Mouse (Mus musculus): ENCODE data around the gene Ccdc170.
"Not testable (repeated sequence)": the region's sequence is repeated elsewhere in the genome, so short reads cannot be mapped to it uniquely, and the experiment has no call there.

The Ccdc170 gene

DNA sequence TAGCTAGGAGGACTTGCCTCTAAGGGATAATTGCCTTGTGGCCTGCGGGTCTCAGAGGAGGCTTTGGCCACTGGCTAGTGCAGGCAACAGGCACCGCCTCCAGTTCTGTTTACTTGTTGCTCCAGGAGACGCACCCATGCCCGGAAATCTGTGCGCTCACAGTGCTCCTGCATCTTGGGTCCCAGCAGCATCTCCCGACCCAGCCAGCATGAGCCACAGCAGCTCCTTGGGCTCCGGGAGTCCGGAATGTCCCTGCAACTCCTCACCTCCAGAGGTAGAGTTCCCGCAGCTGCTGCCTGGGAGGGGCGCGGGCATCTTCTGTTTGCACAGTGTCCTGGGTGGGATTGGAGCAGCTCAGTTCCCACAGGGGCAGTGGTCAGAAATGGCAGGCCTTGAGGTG, at the start of gene Ccdc170:
Gene Ccdc170 (plus strand): TSS at position 148 of the 400 bp plus-strand sequence.
- no peak for DNase-seq (ENCODE audit: low read depth in 1 of 2, low spot score in 2 of 2)

DNA sequence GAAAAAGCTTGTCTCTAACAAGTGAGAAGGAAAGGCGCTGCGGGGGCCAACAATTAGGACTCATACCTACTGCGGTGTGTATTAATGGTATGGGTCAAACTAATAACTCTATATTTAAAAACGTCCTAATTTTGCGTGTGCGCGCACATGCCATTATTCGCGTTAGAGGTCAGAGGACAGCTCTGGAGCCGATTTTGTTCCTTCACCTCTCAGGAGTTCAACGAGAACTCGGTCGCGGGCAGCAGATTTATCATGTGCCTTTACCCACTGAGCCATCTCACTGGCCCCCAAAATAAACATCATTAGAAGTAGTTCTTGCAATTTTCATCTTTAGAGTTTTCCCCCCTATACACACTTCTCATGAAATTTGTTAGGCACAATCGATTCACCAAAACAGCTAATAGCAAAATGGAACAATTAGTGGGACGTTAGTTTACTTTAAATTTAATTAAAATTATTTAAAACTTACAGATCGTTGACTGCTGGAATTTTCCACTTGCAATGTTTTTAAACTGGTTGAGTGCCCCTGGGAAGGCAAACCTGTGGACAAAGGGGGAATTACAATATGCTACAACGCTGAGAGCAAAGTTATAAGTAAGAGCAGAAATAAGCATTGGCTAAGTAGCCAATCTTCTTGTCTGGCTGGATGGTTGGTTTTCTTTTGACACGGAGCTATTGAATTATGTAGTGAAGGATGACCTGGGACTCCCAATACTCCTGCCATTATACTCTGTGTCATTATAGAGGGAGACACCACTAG, 49.1 kb upstream of the Ccdc170 start:
- no peak for DNase-seq (ENCODE audit: low read depth in 1 of 2, low spot score in 2 of 2)

DNA sequence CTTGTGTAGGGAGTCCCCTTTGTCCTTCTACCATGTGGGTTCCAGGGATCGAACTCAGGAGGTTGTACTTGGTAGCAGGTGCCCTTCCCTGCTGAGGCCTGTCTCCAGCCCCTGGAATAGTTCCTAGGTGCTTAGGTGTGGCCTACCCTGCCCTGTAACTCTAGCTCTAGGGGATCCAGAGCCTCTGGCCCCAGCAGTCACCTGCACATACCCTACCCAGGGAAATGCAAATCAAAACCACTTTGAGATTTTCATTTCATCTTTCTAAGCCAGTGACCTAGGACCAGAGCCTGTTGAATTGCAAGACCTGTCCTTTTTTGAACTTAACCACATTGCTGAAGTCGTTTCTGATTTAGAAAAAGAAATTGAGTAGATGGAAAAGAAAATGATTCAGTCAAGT, 48.4 kb upstream of the Ccdc170 start:
- DNase-seq (ENCODE audit: low read depth in 1 of 2, low spot score in 2 of 2): not testable (repeated sequence)

DNA sequence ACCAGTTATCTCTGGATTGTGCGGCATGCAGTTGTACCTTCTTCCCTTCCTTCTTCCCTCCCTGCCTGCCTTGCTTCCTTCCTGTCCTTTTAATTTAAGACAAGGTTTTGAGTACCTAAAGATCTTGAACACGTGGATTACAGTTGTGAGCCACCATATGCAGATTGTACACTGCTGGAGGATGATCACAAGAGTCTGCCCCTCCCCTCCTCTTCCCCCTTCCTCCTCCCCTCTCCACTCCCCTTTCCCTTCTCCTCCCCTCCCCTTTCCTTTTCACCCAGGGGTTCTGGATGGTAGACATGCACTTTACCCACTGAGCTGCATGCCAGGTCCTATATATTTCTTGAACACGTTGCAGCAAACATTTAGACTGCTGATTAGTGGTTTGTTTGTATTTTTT, 46.9 kb upstream of the Ccdc170 start:
- no peak for DNase-seq (ENCODE audit: low read depth in 1 of 2, low spot score in 2 of 2)

DNA sequence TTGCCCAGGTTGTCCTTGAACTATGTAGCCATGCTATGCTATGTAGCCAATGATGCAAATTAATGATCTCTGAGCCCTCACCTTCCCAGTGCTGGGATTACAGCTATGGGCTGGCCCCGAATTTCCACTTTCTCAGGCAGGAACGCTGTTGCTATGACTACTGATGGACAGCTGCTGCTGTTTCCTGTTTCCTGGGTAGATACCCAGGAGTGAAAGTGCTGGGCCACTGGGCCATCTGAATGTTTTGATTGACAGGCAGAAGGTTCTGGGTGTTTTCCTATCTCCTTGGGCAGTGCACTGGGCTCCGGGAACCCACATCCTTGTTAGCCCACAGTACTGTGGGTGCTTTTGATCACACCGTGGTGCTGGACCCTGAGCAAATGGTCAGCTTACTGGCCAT, 25.9 kb upstream of the Ccdc170 start:
- no peak for DNase-seq (ENCODE audit: low read depth in 1 of 2, low spot score in 2 of 2)

DNA sequence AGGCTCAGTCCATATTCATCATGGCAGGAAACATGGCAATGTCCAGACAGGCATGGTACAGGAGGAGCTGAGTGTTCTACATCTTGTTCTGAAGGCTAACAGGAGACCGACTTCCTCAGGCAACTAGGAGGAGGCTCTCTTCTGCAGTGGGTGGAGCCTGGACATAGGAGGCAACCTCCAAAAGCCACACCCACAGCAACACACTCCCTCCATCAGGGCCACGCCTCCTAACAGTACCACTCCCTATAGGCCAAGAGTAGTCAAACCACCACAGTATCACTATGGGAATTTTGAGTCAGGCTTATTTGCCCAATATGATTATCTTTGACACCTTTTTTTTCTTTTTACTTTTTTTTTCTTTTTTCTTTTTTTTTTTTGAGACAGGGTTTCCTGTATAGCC, 22.1 kb upstream of the Ccdc170 start:
- no peak for DNase-seq (ENCODE audit: low read depth in 1 of 2, low spot score in 2 of 2)

DNA sequence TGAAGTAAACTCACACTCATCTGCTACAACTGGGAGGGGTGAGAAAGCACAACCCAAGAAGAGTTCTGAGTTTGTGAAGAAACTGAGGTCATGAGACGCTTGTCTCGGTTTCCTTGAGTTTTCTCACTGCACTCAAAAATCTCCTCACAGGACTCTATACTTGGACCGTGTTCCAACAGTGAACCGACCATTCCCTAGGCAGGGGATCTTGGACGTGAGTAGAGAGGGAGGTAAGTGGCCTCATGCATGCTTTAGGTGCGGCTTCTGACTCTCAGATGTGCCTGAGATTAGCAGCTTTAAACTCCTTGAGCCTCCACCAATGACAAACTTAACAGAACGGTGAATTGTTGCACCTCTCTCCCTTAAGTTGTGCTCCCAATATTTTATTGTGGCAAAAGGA, 16.5 kb upstream of the Ccdc170 start:
- no peak for DNase-seq (ENCODE audit: low read depth in 1 of 2, low spot score in 2 of 2)

DNA sequence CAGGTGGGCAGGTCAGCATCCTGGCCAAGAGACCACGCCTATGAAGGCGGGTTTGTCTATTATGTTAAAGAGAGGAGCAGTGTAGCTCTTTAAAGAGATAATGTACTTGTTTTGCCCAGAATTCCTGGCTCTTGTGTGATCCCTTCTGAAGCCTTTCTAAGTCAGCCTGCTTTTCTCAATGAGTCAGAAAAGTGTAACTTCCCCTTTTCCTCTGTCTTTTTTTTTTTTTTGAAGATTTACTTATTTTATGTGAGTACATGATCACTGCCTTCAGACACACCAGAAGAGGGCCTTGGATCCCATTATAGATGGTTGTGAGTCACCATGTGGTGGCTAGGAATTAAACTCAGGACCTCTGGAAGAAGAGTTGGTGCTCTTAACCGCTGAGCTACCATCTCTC, 12.9 kb upstream of the Ccdc170 start:
- no peak for DNase-seq (ENCODE audit: low read depth in 1 of 2, low spot score in 2 of 2)

DNA sequence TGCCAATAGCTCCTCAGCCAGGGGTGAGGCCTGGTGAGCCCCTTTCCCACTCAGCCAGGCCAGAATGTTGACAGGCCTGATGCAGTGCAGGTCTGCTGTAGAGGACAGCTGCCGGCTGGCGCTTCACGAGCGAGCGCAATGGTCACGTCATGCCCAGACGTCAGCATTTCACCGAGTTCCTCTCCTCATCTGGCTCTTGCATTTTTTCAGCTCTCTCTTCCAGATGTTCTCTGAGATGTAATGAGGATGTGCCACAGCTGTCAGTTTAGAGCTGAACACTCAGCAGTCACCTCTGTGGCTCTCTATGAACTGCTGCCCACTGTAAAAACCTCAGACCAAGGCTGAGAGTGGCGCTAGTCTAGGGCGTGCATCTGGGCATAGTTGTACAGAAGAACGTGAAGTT, 8.7 kb upstream of the Ccdc170 start:
- no peak for DNase-seq (ENCODE audit: low read depth in 1 of 2, low spot score in 2 of 2)

DNA sequence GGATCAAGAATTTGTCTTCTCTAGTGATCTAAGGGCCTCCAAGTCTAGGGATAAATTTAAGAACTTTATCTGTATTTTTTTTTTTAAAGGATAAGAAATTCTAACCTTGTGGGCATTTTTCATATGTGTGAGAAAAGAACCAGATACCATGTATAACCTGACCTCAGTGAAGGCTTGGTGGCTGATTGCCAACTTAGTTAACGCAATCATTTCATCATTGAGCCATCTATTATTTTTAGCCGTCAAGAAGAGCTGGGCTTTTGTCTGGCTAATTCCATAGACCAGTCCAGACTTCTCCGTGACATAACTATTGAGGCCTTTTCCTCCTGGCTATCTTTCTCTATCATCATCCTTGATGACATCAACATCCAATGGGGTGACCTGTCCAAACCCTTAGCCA, 6.9 kb upstream of the Ccdc170 start:
- no peak for DNase-seq (ENCODE audit: low read depth in 1 of 2, low spot score in 2 of 2)

DNA sequence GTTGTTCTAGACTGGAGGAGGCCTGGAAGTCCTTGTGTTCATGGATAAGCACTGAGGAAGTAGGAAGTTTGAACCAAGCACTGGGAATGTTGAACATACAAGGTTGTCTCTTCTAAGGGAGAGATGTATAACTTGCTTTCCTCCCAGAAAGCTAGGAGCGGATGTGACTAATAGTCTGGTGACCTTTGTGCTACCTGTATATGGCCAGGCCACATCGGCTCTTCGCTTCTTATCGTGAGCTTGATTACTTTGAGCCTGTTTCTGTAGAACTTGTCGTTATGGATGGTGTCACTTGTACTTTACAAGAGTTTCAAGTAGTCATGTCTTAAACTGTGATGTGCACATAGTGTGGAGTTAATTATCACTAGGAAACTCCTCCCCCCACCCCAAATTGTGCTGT, 5.7 kb upstream of the Ccdc170 start:
- DNase-seq (ENCODE audit: low read depth in 1 of 2, low spot score in 2 of 2): no peak

DNA sequence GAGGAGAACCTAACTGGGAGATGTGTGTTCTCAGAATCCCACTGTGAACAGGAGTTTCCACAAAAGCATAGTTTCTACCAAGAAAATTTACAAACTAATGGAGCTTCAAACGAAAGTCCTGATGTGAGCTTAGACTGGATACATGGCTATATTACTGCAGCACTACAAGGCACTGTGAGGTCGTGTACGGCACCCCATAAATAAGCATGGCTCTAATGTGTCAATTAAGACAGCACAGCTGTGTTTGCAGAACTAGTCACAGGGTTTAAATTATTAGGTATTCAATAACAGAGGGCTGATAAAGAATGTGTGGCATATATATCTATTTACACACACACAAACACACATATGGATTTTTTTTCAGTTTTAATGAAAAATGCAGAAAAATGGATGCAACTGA, 1.4 kb upstream of the Ccdc170 start:
- no peak for DNase-seq (ENCODE audit: low read depth in 1 of 2, low spot score in 2 of 2)

DNA sequence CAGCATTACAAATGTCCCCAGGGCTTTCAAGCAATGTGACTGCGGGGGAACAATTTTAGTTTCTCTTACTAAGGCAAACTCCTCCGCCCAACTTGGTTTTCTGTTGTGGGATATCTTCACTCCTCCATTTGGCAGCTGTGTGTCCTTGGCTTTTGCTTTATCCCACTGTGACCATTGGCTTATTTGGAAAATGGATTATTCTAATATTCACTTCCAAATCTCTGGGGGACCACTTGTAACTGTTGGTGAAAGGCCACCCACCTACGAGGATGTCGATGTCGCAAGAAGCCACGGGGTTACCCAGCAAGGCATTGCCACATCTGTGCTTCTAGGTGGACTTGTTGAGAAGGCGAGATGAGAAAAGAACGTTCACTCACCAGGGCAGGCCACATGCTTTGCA, 607 bp upstream of the Ccdc170 start:
- no peak for DNase-seq (ENCODE audit: low read depth in 1 of 2, low spot score in 2 of 2)

DNA sequence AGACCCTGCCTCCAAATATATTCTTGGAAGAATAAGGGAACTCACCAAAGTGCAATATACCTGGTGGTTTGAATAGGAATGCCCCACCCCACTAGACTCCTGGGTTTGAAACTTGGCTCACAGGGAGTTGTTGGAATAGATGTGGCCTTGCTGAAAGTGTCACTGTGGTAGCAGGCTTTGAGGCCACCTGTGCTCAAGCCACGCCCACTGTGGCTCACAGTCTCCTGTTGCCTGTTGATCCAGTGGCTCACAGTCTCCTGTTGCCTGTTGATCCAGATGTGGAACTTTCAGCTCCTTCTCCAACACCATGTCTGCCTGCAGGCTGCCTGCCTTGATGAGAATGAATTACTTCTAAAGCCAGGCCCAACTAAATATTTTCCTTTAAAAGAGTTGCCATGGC, 1.5 kb downstream of the Ccdc170 start:
- DNase-seq (ENCODE audit: low read depth in 1 of 2, low spot score in 2 of 2): no peak

DNA sequence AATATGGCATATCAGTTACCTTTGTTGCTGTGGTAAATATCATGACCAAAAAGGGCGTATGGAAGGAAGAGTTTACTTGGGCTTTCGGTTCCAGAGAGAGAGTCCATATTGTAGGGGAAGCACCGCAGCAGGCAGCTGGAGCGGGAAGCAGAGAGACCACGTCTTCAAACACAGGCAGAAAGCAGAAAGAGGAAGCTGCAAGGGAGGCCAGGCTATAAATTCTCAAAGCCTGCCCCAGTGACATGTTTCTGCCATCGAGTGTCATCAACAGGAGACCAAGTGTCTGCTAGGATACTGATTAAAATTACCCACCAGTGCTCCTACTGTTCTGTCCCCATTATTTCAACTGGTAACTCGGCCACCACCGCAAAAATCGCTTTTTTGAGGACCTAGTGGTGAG, 2.7 kb downstream of the Ccdc170 start:
- DNase-seq (ENCODE audit: low read depth in 1 of 2, low spot score in 2 of 2): no peak

DNA sequence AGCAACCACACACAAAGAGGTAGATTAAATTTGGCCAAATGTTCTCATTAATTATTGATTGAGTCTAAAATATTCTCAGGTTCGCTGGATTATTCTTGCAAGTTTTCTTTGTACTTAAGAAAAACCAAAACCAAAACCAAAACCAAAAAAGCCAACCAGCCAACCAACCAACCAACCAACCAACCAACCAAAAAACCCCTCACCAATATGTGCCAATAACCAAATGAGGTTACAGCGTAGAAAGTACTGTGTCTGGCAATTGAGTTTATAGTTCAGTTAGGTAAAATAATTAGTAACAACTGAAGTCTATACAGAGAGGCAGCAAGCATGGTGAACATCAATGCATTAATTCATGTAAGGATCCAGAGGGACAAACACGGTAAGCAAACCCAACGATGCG, 7.6 kb downstream of the Ccdc170 start:
- DNase-seq (ENCODE audit: low read depth in 1 of 2, low spot score in 2 of 2): no peak

DNA sequence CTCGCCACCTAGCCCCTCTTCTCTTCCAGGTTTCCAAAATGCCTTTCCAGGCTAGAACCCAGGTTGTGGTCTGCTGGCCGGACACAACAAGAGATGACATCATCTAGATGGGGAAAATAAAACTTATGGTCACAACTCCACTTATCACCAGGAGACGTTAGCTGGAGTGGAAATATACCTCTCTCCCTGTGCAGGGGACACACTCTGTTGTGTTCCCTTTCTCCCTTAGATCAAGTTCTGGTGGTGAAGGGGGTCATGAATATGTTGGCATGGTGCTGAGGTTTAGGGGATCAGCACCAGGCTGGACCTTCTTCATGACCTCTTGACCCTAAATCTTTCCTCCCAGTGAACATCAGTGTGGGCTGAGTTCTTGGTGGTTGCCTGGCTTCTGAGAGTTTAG, 9.0 kb downstream of the Ccdc170 start:
- no peak for DNase-seq (ENCODE audit: low read depth in 1 of 2, low spot score in 2 of 2)

DNA sequence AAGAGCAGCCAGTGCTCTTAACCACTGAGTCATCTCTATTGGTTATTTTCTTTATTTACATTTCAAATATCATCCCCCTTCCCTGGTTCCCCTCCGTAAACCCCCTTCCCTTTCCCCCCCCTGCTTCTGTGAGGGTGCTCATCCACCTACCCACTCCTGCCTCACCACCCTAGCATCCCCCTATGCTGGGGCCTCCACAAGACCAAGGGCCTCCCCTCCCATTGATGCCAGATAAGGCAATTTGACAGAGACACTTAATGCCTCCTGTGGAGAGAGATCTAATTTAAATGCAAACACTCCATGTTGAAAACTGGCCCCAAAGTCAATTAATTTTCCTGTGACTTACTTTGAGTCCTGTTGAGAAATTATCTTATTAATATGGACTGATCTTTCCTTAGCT, 9.7 kb downstream of the Ccdc170 start:
- no peak for DNase-seq (ENCODE audit: low read depth in 1 of 2, low spot score in 2 of 2)

DNA sequence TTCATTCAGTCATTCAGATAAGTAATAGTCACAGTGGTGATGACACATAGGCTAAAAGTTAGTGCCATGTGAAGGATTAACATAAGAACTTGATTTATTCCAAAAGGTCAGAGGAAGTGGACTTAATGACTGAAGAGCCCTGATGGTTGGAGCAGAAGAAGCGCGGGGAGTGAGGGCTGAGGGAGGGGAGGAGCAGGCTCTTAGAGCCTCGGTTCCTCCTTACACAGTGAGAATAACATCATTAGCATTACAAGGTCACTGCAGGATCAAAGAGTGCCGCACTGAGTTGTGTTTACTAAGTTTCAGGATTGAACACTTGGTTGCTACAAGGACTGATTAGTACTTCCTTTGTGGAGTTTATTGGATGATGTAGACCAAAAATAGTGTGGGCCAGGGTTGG, 10.6 kb downstream of the Ccdc170 start:
- no peak for DNase-seq (ENCODE audit: low read depth in 1 of 2, low spot score in 2 of 2)

DNA sequence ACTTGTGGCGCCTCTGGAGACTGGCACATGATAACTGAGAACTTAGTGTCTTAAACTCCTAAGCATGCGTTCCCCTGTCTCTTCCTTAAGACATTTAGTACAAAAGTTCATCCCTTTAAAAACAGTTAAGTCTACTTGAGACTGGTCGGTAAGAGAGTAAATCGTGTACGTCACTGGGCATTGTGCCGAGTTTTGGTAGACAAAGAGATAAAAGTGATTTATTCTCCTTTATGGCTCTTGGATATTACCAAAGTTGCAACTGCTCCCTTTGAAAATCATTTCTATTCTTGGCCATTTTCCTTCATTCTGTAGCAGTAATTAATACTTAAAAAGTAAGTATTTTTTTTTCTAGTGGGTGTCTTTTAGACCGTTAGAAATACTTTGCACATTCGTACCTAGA, 20.9 kb downstream of the Ccdc170 start:
- DNase-seq (ENCODE audit: low read depth in 1 of 2, low spot score in 2 of 2): no peak

DNA sequence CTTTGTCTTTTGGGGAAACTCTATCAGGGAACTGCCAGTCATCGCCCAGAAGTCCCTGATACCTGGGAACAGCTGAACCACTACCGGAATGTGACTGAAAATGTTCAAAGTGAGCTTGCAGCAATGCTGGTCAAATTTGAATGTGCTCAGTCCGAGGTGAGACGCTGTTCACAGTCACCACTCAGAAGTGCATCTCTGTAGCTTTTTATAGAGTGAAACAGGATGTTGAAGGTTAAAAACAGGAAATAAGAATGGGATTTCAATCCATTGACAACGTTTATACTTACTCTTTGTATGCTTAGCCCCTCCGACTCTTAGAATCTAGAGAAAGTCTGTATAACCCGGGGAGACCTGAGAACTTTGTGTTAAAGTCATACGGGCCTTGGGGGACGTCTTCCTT, 30.4 kb downstream of the Ccdc170 start:
- no peak for DNase-seq (ENCODE audit: low read depth in 1 of 2, low spot score in 2 of 2)

DNA sequence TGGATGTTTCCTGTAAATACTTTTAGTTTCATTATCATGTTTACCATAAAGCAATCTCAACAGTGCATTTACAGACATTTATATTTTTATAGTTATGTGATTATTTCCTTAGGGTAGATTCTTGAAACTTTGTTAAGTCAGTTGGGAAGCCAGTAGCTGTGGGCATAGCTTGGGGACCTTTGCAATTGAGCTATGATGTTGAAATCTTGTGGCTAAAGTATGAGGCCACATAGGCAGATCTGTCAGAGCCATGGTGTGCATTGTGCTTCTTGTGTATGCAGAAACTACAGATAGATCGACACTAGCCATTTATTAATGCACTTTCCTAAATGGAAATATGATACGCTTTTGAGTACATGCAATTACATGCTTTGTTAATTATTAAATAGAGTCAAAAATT, 35.3 kb downstream of the Ccdc170 start:
- DNase-seq (ENCODE audit: low read depth in 1 of 2, low spot score in 2 of 2): no peak

DNA sequence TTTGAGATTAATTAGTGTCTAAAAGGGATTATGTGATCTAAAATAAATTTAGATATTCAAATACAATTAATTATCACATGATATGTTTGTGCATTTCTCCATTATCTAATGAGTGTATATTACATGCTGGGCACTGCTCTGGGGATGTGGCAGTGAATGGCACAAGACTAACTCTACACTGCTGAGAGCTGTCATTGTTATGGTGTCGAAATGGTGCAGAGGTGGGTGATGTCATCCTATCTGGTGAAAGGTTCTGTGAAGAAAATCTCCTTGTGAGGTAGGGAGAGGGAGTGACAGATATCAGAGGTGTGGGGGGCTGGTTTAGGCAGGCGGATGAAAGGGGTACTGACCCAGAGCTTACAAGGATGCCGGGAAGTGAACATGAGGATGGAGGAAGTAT, 37.3 kb downstream of the Ccdc170 start:
- DNase-seq (ENCODE audit: low read depth in 1 of 2, low spot score in 2 of 2): no peak

All from monocyte, adult 2 months (primary cell).